Mouse (Mus musculus) liver, embryonic 14.5 days (tissue): ENCODE results near the gene Ankrd37.

Experiments
- CTCF ChIP-seq: IDR thresholded peaks from 2 replicates; pipeline ENCODE4 v1.5.1; 2016; ENCODE audit warnings: antibody characterized with exemption, low read depth, control low read depth
- EP300 ChIP-seq: IDR thresholded peaks from 2 replicates; pipeline ENCODE4 v1.6.1; 2016; ENCODE audit warnings: antibody characterized with exemption, low read depth

DNA sequence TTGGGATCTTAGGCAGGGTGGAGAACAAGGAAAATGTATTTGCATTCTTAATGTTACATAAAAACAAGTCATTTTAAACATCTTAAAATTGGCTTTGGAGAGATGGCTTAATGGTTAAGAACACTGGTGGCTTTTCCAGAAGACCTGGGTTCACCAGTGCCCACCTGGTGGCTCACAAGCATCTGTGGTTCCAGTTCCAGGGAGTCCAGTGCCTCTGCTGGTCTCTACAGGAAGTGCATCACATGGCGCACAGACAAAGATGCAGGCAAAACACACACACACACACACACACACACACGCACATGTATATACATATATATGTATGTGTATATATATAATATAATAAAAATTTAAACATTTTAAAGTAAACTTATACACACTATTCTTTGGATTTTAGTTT is 11.4 kb downstream of the Ankrd37 start:
- TF ChIP-seq CTCF (peak; percentile 62), EP300 (no peak)
